Mouse (Mus musculus) T-helper 2 cell (primary cell): ENCODE measurements at regions not wholly inside any gene's neighbourhood (a gene's known extent, or its start where the extent isn't known, plus 50 kb on each side); places are given as distances from the start of the nearest gene placed in this dataset.
"Not testable (repeated sequence)": the region's sequence is repeated elsewhere in the genome, so short reads cannot be mapped to it uniquely, and the experiment has no call there.

Source experiments
- in situ Hi-C: fragments of 300-600 bp; cut with MboI, MseI; formaldehyde crosslinking; loops from one replicate; pipeline ENCODE4 v1.15.1; 2025; ENCODE audit warnings: high pct_unique_total_duplicates

DNA sequence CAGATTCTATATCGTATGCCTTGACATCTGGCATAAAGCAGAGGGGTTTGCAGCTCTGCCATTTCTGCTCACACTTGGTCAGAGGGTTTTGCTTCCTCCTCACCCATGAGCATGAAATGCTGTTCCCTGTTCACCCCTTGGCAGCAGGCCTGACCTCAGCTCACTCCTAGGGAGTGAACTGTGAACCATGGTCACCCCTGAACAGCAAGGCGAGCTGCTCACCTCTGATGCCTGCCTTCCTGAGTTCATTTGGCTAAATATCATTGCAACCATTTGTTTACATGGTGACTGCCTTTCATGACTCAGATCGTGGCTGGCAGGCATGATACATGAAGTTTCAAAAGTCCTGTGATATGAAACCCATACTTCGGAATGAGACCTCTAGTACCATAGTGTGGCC lies 418.2 kb downstream of the Tcerg1l start:
- in situ Hi-C loops: no loop called here

DNA sequence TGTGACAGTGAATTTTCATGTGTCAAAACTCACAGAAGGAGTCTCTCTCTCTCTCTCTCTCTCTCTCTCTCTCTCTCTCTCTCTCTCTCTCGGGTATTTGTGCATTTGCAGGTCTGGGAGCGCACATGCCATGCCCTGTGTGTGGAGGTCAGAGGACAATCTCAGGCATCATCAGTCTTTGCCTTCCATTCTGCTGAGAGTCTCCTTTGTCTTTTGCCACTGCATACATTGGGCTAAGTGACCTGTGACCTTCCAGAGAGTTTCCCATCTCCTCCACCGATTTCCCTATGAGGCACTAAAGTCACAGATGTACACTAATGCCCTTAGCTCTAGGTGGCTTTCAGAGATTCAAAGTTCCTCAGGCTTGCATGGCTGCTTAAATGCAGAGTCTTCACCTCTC lies 391.7 kb downstream of the Tcerg1l start:
- in situ Hi-C loops: no loop called here

DNA sequence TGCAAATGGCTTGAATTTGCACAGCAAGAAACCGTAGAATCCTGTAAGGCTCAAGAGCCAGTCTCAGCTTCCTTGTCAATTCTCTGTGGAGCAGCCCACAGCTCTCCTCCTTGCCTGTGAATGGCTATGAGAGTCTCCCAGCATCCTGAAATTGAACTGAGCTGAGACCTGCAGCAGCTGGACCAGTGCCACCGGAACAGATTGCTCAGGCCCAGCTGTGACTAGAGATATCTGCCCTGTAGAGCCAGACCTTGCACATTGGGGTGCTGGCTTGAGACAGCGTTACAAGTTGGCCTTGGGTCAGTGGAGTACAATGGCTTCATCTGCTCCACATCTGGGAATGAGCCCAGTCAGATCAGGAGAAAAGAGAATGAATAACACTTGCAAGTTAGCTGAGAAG lies 390.6 kb downstream of the Tcerg1l start:
- in situ Hi-C loops: no loop called here

DNA sequence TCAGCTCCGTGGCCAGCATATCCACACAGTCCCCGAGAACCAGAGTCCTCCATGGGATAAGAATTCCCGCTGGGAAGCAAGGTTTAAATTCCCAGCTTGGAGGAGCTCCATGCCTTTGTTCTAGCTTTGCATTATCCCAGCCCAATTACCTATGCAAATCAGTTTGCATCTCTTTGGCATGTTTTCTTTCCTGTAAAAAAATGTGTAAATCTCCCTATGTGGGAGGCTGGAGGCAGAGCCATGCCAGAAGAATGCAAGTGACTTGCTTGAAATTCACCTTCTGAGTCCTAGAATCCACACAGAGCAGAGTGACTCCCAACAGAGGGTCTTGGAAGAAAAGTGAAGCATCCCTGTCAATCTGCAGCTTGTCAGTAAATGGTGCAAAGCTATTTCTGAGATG lies 388.9 kb downstream of the Tcerg1l start:
- in situ Hi-C loops: no loop called here

DNA sequence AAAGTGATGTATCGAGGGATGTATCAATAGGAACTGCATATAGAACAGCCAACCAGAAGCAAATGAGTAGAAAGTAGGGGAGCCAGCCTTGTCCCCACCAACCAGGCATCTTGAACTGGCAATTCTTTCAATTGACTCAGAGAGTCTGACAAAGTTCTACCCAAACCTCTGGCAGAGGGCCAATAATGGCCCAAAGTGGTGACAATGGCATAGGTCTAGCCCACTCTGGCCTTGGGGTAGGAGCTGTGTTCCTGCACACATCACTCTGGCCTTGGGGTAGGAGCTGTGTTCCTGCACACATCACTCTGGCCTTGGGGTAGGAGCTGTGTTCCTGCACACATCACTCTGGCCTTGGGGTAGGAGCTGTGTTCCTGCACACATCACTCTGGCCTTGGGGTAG lies 373.5 kb downstream of the Tcerg1l start:
- in situ Hi-C loops: not testable (repeated sequence)

DNA sequence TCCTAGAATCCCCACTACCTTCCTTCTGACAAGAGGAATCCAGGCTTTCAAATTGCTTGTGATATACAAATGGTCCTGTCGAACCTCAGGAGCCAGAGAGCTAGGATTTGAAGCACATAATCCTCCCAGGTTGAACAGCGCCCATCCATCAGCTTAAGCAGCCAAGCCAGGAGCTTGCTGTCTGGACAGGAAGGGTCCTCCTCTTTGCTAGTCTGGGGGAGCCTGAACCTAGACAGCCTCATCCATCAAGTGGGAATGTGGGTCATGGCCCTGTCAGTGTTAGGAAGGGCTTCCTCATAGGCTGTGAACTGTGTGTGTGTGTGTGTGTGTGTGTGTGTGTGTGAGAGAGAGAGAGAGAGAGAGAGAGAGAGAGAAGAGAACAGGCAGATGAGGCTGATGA lies 345.8 kb downstream of the Tcerg1l start:
- in situ Hi-C loops: loop anchor here (10.0 kb wide), 1 partner anchor 707 kb away; no protein-coding TSS in a partner anchor

DNA sequence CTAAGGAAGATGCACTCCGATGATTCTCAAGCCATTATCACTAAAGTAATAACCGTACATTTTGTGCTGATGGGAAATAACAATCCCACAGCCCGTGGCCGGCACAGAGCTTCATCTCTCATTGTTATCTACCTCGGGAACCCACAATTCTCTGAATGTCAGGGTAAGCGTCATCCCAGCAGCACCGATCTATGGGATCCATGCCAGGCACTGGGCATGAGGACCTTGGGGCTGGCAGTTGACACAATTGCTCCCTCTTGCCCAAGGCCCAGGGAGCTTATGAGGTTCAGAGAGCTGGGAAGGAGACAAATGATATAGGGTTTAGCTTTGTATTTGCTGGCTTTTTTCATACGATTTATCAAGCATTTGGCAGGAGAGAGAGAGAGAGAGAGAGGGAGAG lies 342.8 kb downstream of the Tcerg1l start:
- in situ Hi-C loops: loop anchor here (10.0 kb wide), 1 partner anchor 710 kb away; no protein-coding TSS in a partner anchor

DNA sequence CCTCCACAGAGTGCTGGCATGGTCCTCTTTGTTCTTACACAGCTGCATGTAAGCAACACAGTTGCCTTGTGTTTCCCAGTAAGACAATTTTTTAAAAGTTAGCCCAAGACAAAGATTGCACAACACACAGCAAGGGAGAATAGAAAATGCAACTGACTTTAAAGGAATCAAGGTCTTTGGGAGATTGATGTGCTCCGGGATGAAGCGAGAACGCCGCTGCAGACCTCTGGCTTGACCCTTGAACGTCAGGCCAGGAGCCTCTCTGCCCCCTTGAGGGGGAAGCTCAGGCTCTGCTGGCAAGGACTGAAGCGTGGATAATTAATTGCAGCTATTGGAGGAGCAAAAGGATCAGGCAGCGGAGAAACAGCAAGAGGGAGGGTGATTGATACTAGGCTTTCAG lies 336.4 kb downstream of the Tcerg1l start:
- in situ Hi-C loops: no loop called here

DNA sequence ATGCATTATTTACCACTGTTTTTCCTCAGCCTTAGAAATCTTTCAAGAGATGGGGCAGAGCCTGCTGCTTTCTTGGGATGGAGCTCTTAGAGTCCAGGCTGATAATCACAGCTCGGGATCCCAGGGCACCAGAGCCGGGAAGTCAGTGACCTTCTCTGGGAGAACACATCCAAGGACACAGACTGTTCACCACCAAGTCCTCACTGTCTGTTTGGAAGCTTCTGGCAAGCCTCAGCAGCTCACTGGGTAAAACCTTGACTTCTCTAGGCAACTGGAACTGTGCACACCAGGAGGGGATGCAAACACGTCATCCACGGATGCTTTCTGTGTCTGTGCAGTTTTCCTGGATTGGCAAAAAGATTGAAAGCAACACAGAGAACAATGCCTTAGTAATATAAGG lies 330.6 kb downstream of the Tcerg1l start:
- in situ Hi-C loops: no loop called here

DNA sequence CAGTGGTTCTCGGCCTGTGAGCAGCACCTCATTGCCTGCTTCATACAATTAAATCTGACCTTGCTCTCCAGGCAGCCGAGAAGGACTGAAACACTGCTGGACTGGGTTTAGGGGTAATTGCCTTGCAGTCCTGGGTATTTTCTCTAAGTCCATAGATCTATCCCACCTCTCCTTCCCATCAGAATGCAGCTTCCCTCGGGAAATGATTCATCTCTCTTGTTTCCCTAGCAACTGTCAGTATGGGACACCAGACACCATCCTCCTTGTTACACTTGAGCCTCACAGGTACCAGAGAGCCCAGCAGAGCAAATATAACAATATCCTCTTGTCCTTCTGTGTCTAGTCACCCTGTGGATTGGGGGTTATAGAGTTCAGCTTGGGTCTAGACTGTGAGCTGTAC lies 322.3 kb downstream of the Tcerg1l start:
- in situ Hi-C loops: no loop called here

DNA sequence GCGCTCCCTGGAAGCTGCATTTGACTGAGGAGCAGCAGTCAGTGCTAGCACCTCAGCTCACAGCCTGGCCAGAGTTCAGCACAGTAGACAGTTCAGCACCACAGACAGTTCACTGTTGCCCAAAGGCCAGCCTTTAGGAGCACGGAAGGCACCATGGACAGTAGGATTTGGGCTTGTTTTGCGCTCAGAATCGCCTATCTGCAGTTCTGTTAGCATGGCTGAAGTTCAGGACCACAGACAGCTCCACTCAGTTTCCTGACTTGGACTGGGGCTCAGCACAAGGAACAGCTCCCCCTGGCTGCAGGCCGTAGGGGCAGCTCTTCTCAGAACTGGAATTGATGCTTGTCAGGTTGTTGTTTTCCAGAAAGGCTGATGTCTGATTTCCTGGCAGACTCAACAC lies 313.6 kb downstream of the Tcerg1l start:
- in situ Hi-C loops: no loop called here

DNA sequence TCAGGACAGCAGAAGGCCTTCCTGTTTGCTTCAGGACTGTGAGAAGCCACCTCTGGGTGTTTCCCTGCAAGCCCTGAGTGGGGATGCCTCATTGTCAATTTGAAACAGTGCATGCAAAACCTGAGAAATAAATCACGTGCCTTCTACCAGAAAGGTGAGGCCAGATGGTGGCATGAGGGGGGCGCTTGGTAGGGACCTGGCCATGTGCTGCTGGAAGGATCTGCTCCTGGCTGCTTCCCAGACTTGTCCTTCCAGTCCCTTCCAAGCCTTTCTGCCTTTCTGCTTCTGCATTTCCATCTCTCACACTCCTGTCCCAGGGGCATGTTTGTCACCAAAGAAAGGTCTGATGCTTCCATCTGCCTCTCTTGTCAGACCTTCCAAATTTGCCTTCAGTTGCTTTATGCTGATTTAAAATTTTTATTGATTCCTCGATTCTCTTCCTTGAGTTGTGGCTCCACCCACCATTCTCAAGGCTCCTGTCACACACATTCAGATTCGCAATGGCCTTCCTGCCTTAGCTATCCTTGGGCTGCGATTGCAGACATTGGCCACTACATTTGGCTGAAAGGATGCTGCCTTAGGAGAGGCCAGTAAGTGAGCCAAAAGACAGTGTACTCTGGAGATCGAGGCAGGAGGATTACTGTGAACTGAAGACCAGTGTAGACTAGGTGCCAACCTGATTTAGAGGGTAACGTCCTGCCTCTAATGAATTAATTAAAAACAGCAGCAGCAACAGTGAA lies 289.9 kb downstream of the Tcerg1l start:
- in situ Hi-C loops: no loop called here

DNA sequence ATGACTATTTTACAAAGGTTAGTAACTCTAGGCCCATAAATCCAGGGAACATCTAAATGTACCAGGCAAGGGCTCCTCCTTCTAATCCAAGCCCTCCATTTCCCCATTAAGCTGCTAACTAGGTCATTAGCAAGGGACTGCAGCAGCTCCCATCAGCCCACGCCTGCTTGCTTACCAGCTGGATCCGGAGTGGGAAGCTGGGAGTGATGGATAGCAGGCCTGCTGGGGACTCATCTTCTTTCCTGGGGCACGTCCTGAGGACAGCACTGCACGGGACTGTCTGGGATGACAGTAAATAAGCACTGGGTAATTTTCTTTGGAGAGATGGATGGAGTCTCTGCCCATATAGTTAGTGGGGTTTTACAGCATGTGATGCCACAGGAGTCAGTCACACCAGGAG lies 276.0 kb downstream of the Tcerg1l start:
- in situ Hi-C loops: no loop called here

DNA sequence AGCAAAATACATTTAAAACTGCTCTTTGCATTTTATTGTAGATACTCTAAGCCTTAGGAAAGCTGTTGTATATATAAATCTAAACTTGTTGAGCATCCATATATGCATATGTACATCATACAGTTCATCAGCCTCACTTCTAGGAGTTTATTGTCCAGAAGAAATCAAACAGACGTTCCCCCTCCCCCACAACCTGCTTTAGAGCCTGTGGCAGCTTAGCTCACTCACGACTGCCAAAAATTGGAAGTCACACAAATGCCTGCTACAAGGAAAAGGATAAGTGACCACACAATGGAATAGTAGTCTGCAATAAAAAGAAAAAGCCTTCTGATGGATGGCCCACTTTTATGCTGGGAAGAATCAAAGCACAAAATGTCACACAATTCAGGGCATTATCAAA lies 267.8 kb downstream of the Tcerg1l start:
- in situ Hi-C loops: no loop called here

DNA sequence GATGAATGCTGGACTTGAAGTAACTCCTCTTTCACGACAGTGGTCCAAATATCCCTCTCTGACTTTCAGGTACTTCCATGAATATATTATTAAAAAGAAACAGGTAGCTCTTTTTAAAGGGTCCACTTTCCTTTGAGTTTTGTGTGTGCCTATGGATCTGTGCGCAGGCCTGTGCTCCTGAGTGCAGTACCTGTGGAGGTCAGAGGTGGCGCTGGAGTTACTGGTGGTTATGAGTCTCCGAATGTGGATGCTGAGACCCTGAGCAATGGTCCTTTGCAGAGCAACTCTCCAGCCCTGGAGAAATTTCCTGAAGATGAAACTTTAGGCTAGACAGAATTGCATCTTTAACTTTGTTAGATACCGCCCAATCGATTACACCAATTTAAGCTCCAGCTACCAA lies 264.1 kb downstream of the Tcerg1l start:
- in situ Hi-C loops: no loop called here

DNA sequence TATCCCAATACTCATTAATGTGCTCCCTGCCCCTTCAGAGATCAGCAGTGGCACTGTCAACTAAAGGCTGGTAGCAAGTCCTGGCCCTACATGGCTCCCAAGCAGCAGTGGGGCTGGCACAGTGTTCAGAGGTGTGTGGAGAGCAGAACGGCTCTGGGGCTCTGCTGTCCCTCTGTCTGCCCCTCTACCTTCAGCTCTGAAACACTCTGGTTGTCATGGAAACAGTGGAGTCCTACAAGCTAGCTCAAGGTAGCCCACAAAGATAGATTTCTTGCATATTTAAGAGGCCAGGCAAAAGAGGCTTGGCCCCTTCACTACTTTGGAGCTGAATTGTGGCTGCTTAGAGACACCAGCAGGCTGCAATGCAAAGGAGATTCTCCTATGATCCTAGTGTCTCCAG lies 259.6 kb downstream of the Tcerg1l start:
- in situ Hi-C loops: no loop called here

DNA sequence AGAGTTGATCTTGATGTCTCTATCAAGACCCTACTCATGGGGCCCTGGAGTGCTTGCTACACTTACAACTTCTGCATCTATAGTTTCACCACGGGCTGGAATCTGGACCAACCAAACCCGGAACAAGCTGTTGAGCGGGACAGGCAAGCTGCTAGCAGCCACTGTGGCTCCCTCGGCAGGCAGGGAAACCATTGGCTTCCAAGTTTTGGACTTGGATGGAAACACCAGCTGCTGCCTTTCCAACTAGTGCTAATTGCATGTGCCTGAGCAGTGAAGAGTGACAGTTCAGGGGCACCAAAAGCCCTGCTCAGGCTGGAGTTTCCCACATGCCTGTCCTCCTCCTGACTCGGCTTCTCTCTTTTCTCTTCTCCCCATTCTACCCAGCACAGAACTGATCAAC lies 257.8 kb downstream of the Tcerg1l start:
- in situ Hi-C loops: no loop called here

DNA sequence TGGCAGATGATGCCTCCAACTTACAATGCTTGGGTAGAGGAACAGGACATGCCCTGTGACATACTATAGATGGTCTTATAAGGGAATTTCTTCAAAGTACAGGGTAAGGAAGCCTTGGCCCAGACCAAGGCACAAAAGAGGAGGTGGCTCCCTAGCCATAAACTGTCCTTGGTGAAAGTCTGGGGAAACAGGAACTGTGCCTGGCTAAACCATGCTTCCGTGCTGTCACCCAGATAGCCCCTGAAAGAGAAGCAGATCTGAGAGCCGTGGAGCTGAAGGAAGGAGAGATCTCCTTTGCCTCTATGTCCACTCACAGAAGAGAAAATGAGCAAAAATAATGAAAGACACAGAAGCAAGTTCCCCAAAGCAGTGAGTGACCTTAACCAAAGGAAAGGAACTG lies 248.0 kb downstream of the Tcerg1l start:
- in situ Hi-C loops: no loop called here

DNA sequence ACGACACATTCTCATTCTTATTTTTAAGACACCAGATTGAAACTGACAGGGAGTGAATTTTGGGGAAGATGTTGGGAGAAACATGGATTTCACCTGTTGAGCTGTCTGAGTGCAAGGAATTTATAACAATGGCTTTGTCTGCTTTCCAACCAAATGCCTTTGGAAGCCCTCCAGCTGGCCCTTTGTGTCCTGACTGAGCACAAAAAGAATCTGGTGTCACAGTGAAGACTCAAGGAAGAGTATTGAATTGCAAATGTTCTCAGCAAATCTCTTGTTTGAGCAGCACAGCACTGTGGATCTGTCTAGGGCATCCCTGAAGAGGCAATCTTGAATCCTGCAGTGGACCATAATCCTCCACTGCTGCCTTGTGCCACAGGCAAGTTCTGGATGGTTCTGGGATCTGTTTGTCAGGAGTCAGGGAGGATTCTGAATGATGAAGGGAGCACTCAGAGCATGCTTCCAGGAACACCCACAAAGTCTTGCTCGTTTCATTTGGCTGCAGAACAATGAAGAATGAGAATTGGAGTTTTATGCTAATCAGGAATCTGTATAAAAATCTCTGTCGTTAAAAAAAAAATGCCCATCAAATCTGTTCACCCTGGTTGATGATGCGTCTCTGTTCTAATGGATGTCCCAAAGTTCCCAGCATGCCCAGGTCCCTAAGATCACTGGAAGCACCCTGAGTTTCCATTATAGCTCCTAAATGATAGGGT lies 243.9 kb downstream of the Tcerg1l start:
- in situ Hi-C loops: no loop called here
